Mouse (Mus musculus) erythroblast, embryonic 14.5 days (primary cell): ENCODE data around the gene C1ql4.

ENCODE experiments used
- GATA1 ChIP-seq: IDR thresholded peaks from 2 replicates; pipeline ENCODE4 v1.6.1; 2012; ENCODE audit warnings: low read length, inconsistent platforms, mixed read lengths
- TAL1 ChIP-seq: IDR thresholded peaks from 3 replicates; pipeline ENCODE4 v1.6.1; 2012; ENCODE audit warnings: low read length, inconsistent platforms, mixed read lengths

DNA sequence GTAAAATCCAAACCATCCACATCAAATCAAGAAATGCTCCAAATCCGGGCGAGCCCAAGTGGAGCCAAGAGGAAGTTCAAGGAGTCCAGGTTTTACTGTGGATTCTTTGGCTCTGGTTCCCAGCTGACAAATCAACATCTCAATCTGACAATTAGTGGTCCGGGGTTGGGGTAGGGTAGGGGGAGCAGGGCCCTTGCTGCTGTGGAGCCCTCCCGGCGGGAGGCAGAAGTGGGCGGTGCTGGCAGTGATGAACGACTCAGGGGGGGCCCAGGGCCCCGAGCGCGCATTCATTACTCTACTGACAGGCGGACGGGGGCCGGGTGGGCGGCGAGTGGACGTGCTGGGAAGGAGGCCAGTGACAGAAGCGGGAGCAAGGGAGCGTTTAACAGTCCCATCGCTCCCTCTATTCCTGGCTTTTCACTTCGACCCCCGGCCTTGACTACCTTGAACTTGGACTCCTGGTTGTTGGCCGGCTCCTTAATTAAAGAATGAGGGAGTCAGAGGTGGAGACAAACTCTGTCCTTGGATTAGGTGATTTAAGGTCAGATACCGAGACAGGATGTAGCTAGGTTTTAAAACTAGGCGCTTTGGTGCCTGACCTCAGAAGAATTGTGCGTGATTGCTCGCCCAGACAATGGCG lies 7.1 kb upstream of the C1ql4 start:
- TF ChIP-seq GATA1: no peak
- no peak for TF ChIP-seq TAL1
